Comparison of ENCODE assay signal across 7 mouse cellular contexts in the genomic region with DNA sequence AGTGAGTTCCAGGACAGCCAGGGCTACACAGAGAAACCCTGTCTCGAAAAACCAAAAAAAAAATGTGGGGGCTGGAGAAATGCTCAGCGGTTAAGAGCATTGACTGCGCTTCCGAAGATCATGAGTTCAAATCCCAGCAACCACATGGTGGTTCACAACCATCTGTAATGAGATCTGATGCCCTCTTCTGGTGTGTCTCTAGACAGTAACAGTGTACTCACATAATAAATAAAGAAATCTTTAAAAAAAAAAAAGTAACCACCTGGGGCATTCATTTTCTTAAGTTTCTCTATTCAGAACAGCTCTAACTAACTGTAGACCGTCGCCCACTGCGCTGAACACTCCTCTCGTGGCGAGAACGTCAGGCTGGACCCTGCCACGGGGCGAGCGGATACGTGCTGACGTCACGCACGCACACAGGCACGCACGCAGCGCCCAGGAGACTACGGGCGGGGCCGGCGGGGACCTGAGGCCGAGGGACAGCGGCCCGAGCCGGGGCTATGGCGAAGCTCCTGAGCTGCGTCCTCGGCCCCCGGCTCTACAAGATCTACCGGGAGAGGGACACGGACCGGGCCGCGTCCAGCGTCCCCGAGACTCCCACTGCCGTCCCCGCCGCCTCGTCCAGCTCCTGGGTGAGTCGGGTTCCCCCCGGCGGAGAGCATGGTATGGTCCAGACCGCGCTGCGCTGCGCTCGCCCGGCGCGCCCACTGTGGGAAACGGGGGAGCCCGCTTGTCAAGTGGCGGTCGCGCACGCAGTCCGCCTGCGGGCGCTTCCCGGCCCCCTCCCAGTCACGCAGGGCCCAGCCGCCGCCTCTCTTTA. TPM values are rescaled to one million over a fixed set of nuclear protein-coding genes. Genes with fewer than 3 reads are reported as not detected.
DNase-seq lines count a peak whose midpoint lies in the region; ATAC-seq lines count a peak whose summit lies in the region.

A gene (plus strand): TSS at position 439 of the 820 bp plus-strand sequence.

- peaks cover 28% of the 10 kb centered on the region for H3K36me3 ChIP-seq in embryonic facial prominence, embryonic 10.5 days (replicated peaks)
- H3K36me3 ChIP-seq in limb, embryonic 10.5 days: peaks cover 36% of the 10 kb centered on the region
- H3K36me3 ChIP-seq in midbrain, embryonic 13.5 days: peaks cover 30% of the 10 kb centered on the region

- H3K4me1 ChIP-seq in embryonic facial prominence, embryonic 10.5 days: peaks cover 17% of the 10 kb centered on the region
- H3K4me1 ChIP-seq in limb, embryonic 10.5 days: peaks cover 11% of the 10 kb centered on the region
- H3K4me1 ChIP-seq in midbrain, embryonic 13.5 days (replicated peaks): peaks cover 14% of the 10 kb centered on the region

- peak within 1 kb of the TSS; percentile 83 for H3K4me3 ChIP-seq in embryonic facial prominence, embryonic 10.5 days
- peak within 1 kb of the TSS; percentile 78 for H3K4me3 ChIP-seq in limb, embryonic 10.5 days
- peak within 1 kb of the TSS; percentile 58 for H3K4me3 ChIP-seq in midbrain, embryonic 13.5 days (replicated peaks)

- peak; percentile 95 for DNase-seq in adrenal gland, postnatal 10 days
- peak; percentile 95 for DNase-seq in embryonic facial prominence, embryonic 10.5 days (ENCODE audit: low spot score)
- peak; percentile 93 for DNase-seq in kidney, adult 11 months
- DNase-seq in limb, embryonic 10.5 days (ENCODE audit: low spot score): peak; percentile 97
- peak; percentile 93 for DNase-seq in spleen, adult 12 weeks (ENCODE audit: low spot score)

- H3K4me2 ChIP-seq in midbrain, embryonic 13.5 days (replicated peaks): peak within 1 kb of the TSS; percentile 68

- H3K9ac ChIP-seq in midbrain, embryonic 13.5 days (replicated peaks): peak within 1 kb of the TSS; percentile 85

- ATAC-seq in granulocyte monocyte progenitor cell, adult 5-6 weeks (replicated peaks; ENCODE audit: poor library complexity, severe bottlenecking): peak; percentile 95
- ATAC-seq in midbrain, embryonic 13.5 days: peak; percentile 99

- 3% methylated on average over 67 of the region's 67 CpGs for WGBS in embryonic facial prominence, embryonic 10.5 days
- WGBS in limb, embryonic 10.5 days: 3% methylated on average over 67 of the region's 67 CpGs
- 3% methylated on average over 65 of the region's 67 CpGs for WGBS in midbrain, embryonic 13.5 days

- H3K27ac ChIP-seq in embryonic facial prominence, embryonic 10.5 days (replicated peaks): peak within 1 kb of the TSS; percentile 99
- peak within 1 kb of the TSS; percentile 98 for H3K27ac ChIP-seq in limb, embryonic 10.5 days
- peak within 1 kb of the TSS; percentile 98 for H3K27ac ChIP-seq in midbrain, embryonic 13.5 days

- H3K27me3 ChIP-seq in embryonic facial prominence, embryonic 10.5 days (replicated peaks; ENCODE audit: low read depth, poor library complexity, severe bottlenecking): no peaks in the 10 kb centered on the region
- no peaks in the 10 kb centered on the region for H3K27me3 ChIP-seq in limb, embryonic 10.5 days (ENCODE audit: low read depth, poor library complexity, severe bottlenecking)
- peaks cover 3% of the 10 kb centered on the region; the same call in 1 of the 2 replicates for H3K27me3 ChIP-seq in midbrain, embryonic 13.5 days

- H3K9me3 ChIP-seq in embryonic facial prominence, embryonic 10.5 days: no peaks in the 10 kb centered on the region
- H3K9me3 ChIP-seq in limb, embryonic 10.5 days (replicated peaks): no peaks in the 10 kb centered on the region
- no peaks in the 10 kb centered on the region for H3K9me3 ChIP-seq in midbrain, embryonic 13.5 days

RNA-seq across cellular contexts. Expression of the gene that starts here (rescaled TPM):
- 10 to 100 TPM; 77.2 to 91.4 TPM for total RNA-seq in adrenal gland, postnatal 10 days (2021)
- polyA plus RNA-seq in embryonic facial prominence, embryonic 10.5 days (2016; fragmentation: Nextera tagmentation; extraction: Ambion mirVana): 59.4 and 60.0 TPM in 2 replicates
- total RNA-seq in granulocyte monocyte progenitor cell, adult 5-6 weeks (2014; fragmentation: Nextera tagmentation): 26.7 and 33.3 TPM in 2 replicates
- 27.7 and 35.0 TPM in 2 replicates for total RNA-seq in granulocyte monocyte progenitor cell, adult 5-6 weeks (2017)
- polyA plus RNA-seq in limb, embryonic 10.5 days (2016; fragmentation: Nextera tagmentation; extraction: Ambion mirVana): 53.3 and 63.6 TPM in 2 replicates
- polyA plus RNA-seq in midbrain, embryonic 13.5 days (2015; fragmentation: Nextera tagmentation; extraction: Ambion mirVana): 85.1 and 86.5 TPM in 2 replicates

Comparison
In these comparisons a context has a peak if more than half of its experiments do, and no peak if none do; other contexts are left out.
1. Peak in every context shown above with its lines: DNase-seq, ATAC-seq, H3K4me3 ChIP-seq and H3K27ac ChIP-seq.